Mouse (Mus musculus) midbrain, embryonic 14.5 days (tissue): ENCODE measurements around the gene Rbm42. TPM values are rescaled to one million over a fixed set of nuclear protein-coding genes. Genes with fewer than 3 reads are reported as not detected.

Experiments used
- polyA plus RNA-seq: library from polyadenylated mRNA; unstranded; fragments of >200 nt; fragmentation: Nextera tagmentation; extraction: Ambion mirVana; gene quantifications from 2 replicates; pipeline ENCODE4 v1.2.1, GENCODE M21; 2014

Rbm42 gene
- polyA plus RNA-seq, 1 experiment from 2014 or later: 126 TPM

Other genes starting within 250 kb of the Rbm42 start
- 11.4 and 29.7 TPM in 2 replicates for gene Tyrobp, start 236.6 kb downstream of the Rbm42 start, polyA plus RNA-seq
- 0.58 TPM in 1 of 2 replicates, not detected in the other for gene Hcst, start 230.5 kb downstream of the Rbm42 start, polyA plus RNA-seq
- gene Nfkbid, start 228.6 kb downstream of the Rbm42 start, polyA plus RNA-seq: 1.4 and 2.3 TPM in 2 replicates
- 662 and 710 TPM in 2 replicates for gene Aplp1, start 204.8 kb downstream of the Rbm42 start, polyA plus RNA-seq
- 5.0 and 5.7 TPM in 2 replicates for gene Kirrel2, start 192.6 kb downstream of the Rbm42 start, polyA plus RNA-seq
- gene Nphs1, start 192.0 kb downstream of the Rbm42 start, polyA plus RNA-seq: 0.74 and 1.4 TPM in 2 replicates
- not detected in 2 replicates for gene Prodh2, start 156.7 kb downstream of the Rbm42 start, polyA plus RNA-seq
- 101 and 129 TPM in 2 replicates for gene Arhgap33, start 115.3 kb downstream of the Rbm42 start, polyA plus RNA-seq
- 6.3 and 7.4 TPM in 2 replicates for gene Hspb6, start 98.1 kb downstream of the Rbm42 start, polyA plus RNA-seq
- 7.4 and 10.9 TPM in 2 replicates for gene Proser3, start 98.0 kb downstream of the Rbm42 start, polyA plus RNA-seq
- 49.9 and 59.1 TPM in 2 replicates for gene Lin37, start 90.5 kb downstream of the Rbm42 start, polyA plus RNA-seq
- 103 and 104 TPM in 2 replicates for gene U2af1l4, start 87.0 kb downstream of the Rbm42 start, polyA plus RNA-seq
- 8.2 and 11.8 TPM in 2 replicates for gene Gm49396, start 87.0 kb downstream of the Rbm42 start, polyA plus RNA-seq
- 99.1 and 135 TPM in 2 replicates for gene Psenen, start 86.7 kb downstream of the Rbm42 start, polyA plus RNA-seq
- 2.8 and 5.8 TPM in 2 replicates for gene Igflr1, start 84.9 kb downstream of the Rbm42 start, polyA plus RNA-seq
- gene Kmt2b, start 61.6 kb downstream of the Rbm42 start, polyA plus RNA-seq: 13.1 and 15.4 TPM in 2 replicates
- gene Zbtb32, start 51.4 kb downstream of the Rbm42 start, polyA plus RNA-seq: 0.34 and 0.47 TPM in 2 replicates
- 0.15 and 0.20 TPM in 2 replicates for gene Upk1a, start 37.5 kb downstream of the Rbm42 start, polyA plus RNA-seq
- gene Cox6b1, start 24.2 kb downstream of the Rbm42 start, polyA plus RNA-seq: 999 and 1,303 TPM in 2 replicates
- gene Etv2, start 14.5 kb downstream of the Rbm42 start, polyA plus RNA-seq: not detected in 2 replicates
- 21.6 and 22.8 TPM in 2 replicates for gene Haus5, start 14.7 kb upstream of the Rbm42 start, polyA plus RNA-seq
- gene Pmis2, start 21.3 kb upstream of the Rbm42 start, polyA plus RNA-seq: not detected in 2 replicates
- gene 2200002J24Rik, start 48.6 kb upstream of the Rbm42 start, polyA plus RNA-seq: not detected in 2 replicates
- 0.53 and 1.1 TPM in 2 replicates for gene Atp4a, start 61.9 kb upstream of the Rbm42 start, polyA plus RNA-seq
- gene Tmem147, start 79.2 kb upstream of the Rbm42 start, polyA plus RNA-seq: 238 and 290 TPM in 2 replicates
- 0.83 and 1.2 TPM in 2 replicates for gene Gapdhs, start 93.4 kb upstream of the Rbm42 start, polyA plus RNA-seq
- 0.82 and 3.8 TPM in 2 replicates for gene Sbsn, start 101.2 kb upstream of the Rbm42 start, polyA plus RNA-seq
- gene Dmkn, start 113.4 kb upstream of the Rbm42 start, polyA plus RNA-seq: 0.78 and 0.87 TPM in 2 replicates
- gene Krtdap, start 137.6 kb upstream of the Rbm42 start, polyA plus RNA-seq: not detected in 2 replicates
- 0.11 TPM in 1 of 2 replicates, not detected in the other for gene Ffar2, start 173.5 kb upstream of the Rbm42 start, polyA plus RNA-seq
- gene Ffar3, start 205.9 kb upstream of the Rbm42 start, polyA plus RNA-seq: not detected in 2 replicates
- gene Ffar1, start 211.2 kb upstream of the Rbm42 start, polyA plus RNA-seq: not detected in 2 replicates
- not detected in 2 replicates for gene Cd22, start 230.0 kb upstream of the Rbm42 start, polyA plus RNA-seq